Mouse (Mus musculus) bone marrow macrophage, adult 2 months (primary cell): ENCODE results near the gene E2f4.

Experiments
- CTCF ChIP-seq: IDR thresholded peaks from 2 replicates; pipeline ENCODE4 v1.5.1; 2012; ENCODE audit warnings: low read depth, mild to moderate bottlenecking, low read length, moderate library complexity
- POLR2A ChIP-seq: IDR thresholded peaks from 2 replicates; pipeline ENCODE4 v1.6.1; 2012; ENCODE audit warnings: mild to moderate bottlenecking, low read depth, low read length, borderline replicate concordance

GRCm38 (mm10) chr8:105354549-105354948 is 57.1 kb downstream of the E2f4 start:
- no peak for TF ChIP-seq CTCF
- no peak for TF ChIP-seq POLR2A
